In genomic region chr8:91712731-91713569, GRCm38 (mm10) we compare ENCODE assay signal across 7 mouse cellular contexts.
DNase-seq lines count a peak whose midpoint lies in the region; ATAC-seq and TF ChIP-seq lines count a peak whose summit lies in the region.

No protein-coding gene starts in this region.

- no peak for TF ChIP-seq CTCF in embryonic fibroblast, embryonic 13.5 days (IDR thresholded peaks at IDR 0.05; ENCODE audit: borderline replicate concordance, insufficient read depth, low read length)
- TF ChIP-seq CTCF in intestine, postnatal 0 days (IDR thresholded peaks at IDR 0.05; ENCODE audit: low read depth): no peak

- no peak overlapping the region for H3K27ac ChIP-seq in embryonic fibroblast, embryonic 13.5 days (ENCODE audit: insufficient read depth, low read length)
- no peak overlapping the region for H3K27ac ChIP-seq in intestine, postnatal 0 days (ENCODE audit: low read depth, low read length)
- no peak overlapping the region for H3K27ac ChIP-seq in neural tube, embryonic 12.5 days

- no peak overlapping the region for H3K9ac ChIP-seq in intestine, postnatal 0 days (ENCODE audit: low read depth, low read length)
- H3K9ac ChIP-seq in neural tube, embryonic 12.5 days: peak overlapping the region; percentile 43

- H3K4me1 ChIP-seq in embryonic fibroblast, embryonic 13.5 days (ENCODE audit: control insufficient read depth, insufficient read depth, low read length): 0 out of 2 replicates have a peak, but pooled peaks cover 2% of the 10 kb centered on the region
- no peaks in the 10 kb centered on the region for H3K4me1 ChIP-seq in intestine, postnatal 0 days (replicated peaks; ENCODE audit: control insufficient read depth, insufficient read depth, low read length)
- peaks cover 35% of the 10 kb centered on the region for H3K4me1 ChIP-seq in neural tube, embryonic 12.5 days

- no peak for ATAC-seq in intestine, postnatal 0 days
- no peak for ATAC-seq in neural tube, embryonic 12.5 days (ENCODE audit: low FRiP score, low read depth)

- H3K4me3 ChIP-seq in embryonic fibroblast, embryonic 13.5 days (ENCODE audit: insufficient read depth, low read length): peak overlapping the region; percentile 29
- H3K4me3 ChIP-seq in intestine, postnatal 0 days (ENCODE audit: low read depth, low read length): peak overlapping the region; percentile 27
- H3K4me3 ChIP-seq in neural tube, embryonic 12.5 days: peak overlapping the region; percentile 19

- H3K36me3 ChIP-seq in intestine, postnatal 0 days (ENCODE audit: control insufficient read depth, insufficient read depth): no peaks in the 10 kb centered on the region
- H3K36me3 ChIP-seq in neural tube, embryonic 12.5 days: no peaks in the 10 kb centered on the region

- H3K9me3 ChIP-seq in intestine, postnatal 0 days (ENCODE audit: control insufficient read depth): no peaks in the 10 kb centered on the region
- no peaks in the 10 kb centered on the region for H3K9me3 ChIP-seq in neural tube, embryonic 12.5 days

- TF ChIP-seq POLR2A in embryonic fibroblast, embryonic 13.5 days (IDR thresholded peaks at IDR 0.05; ENCODE audit: low read depth, low read length): peak; percentile 30; the same call in 1 of the 2 replicates

- peaks cover 30% of the 10 kb centered on the region for H3K27me3 ChIP-seq in intestine, postnatal 0 days (replicated peaks; ENCODE audit: control insufficient read depth, insufficient read depth, low read length)
- 0 out of 2 replicates have a peak, but pooled peaks cover 6% of the 10 kb centered on the region for H3K27me3 ChIP-seq in neural tube, embryonic 12.5 days (replicated peaks)

- WGBS in intestine, postnatal 0 days: 11% methylated on average over 31 of the region's 31 CpGs
- WGBS in neural tube, embryonic 12.5 days: 7% methylated on average over 31 of the region's 31 CpGs

- DNase-seq in 3T3-L1 (ENCODE audit: low read depth, low spot score): peak; percentile 7
- peak; percentile 17 for DNase-seq in R1 (ENCODE audit: low read depth, low spot score)
- no peak for DNase-seq in layer of hippocampus, adult 9-11 months
- no peak for DNase-seq in ovary, adult 18-20 months (ENCODE audit: low spot score)

- H3K4me2 ChIP-seq in intestine, postnatal 0 days (replicated peaks; ENCODE audit: low read depth): peak overlapping the region; percentile 60
- peak overlapping the region; percentile 62 for H3K4me2 ChIP-seq in neural tube, embryonic 12.5 days (replicated peaks)

Comparison
In these comparisons a context has a peak if more than half of its experiments do, and no peak if none do; other contexts are left out.
1. DNase-seq: peak in 3T3-L1 (single experiment) and R1 (single experiment); none in layer of hippocampus, adult 9-11 months (single experiment) and ovary, adult 18-20 months (single experiment).
2. Peak in every context shown above with its lines, with median percentiles within 50 percentile points of each other: H3K4me3 ChIP-seq.